Mouse (Mus musculus): ENCODE results near the gene Iqschfp.

DNA sequence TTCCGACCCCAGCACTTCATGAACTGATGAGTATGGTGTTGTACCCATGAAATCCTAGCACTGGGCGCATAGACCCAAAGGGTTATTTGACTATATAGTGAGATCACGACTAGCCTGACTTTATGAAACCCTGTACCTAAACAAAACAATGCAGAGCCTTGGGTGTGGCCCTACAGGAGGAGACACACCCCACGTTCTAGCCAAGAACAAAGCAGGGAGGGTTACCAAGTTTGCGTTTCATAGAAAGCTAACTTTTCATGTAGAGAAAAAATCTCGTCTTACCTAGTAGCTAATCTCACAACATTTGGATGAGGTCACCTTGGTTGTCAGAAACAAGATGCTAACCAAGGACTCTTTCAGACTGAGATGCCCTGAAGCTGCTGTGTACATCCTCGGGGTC is 584.3 kb downstream of the Iqschfp start:
- TF ChIP-seq CTCF (IDR thresholded peaks at IDR 0.05) (no peak), EP300 (IDR thresholded peaks at IDR 0.05) (no peak)

Data from lung, postnatal 0 days (tissue).